ENCODE assay signal across 8 mouse cellular contexts in genomic region chr17:46782341-46783221, GRCm38 (mm10). TPM values are rescaled to one million over a fixed set of nuclear protein-coding genes. Genes with fewer than 3 reads are reported as not detected.
DNase-seq lines count a peak whose midpoint lies in the region; ATAC-seq and TF ChIP-seq lines count a peak whose summit lies in the region.

Gene Rpl7l1, minus strand, starts transcription at chr17:46782672.

- H3K9ac ChIP-seq in ES-E14 (ENCODE audit: insufficient read depth, low read depth, low read length, poor library complexity, severe bottlenecking): peak within 1 kb of the TSS; percentile 95
- H3K9ac ChIP-seq in forebrain, embryonic 16.5 days (replicated peaks; ENCODE audit: low read depth, low read length): peak within 1 kb of the TSS; percentile 80
- peak within 1 kb of the TSS; percentile 79 for H3K9ac ChIP-seq in lung, embryonic 14.5 days

- in situ Hi-C loops in ES-E14 (cut with MboI; ENCODE audit: low sequenced_read_pairs in 2 of 2, unreplicated experiment in 2 of 2): no loop called here

- H3K4me3 ChIP-seq in ES-E14 (ENCODE audit: insufficient read depth in 1 of 2, low read depth in 1 of 2, low read length in 2 of 2, poor library complexity in 1 of 2, severe bottlenecking in 1 of 2): peak within 1 kb of the TSS; percentile 82 to 95
- peak within 1 kb of the TSS; percentile 76 for H3K4me3 ChIP-seq in forebrain, embryonic 16.5 days (replicated peaks; ENCODE audit: low read length)
- peak within 1 kb of the TSS; percentile 92 for H3K4me3 ChIP-seq in layer of hippocampus, adult 2 months
- peak within 1 kb of the TSS; percentile 79 for H3K4me3 ChIP-seq in lung, embryonic 14.5 days (ENCODE audit: low read depth, low read length)
- peak within 1 kb of the TSS; percentile 60 for H3K4me3 ChIP-seq in olfactory bulb, adult 2 months (ENCODE audit: insufficient read depth, low read depth, low read length)
- peak within 1 kb of the TSS; percentile 77 for H3K4me3 ChIP-seq in thymus, adult 2 months (ENCODE audit: control insufficient read depth, insufficient read depth, low read length)

- H3K9me3 ChIP-seq in ES-E14 (ENCODE audit: control insufficient read depth, insufficient read depth, low read depth, low read length): no peaks in the 10 kb centered on the region
- no peaks in the 10 kb centered on the region for H3K9me3 ChIP-seq in forebrain, embryonic 16.5 days (ENCODE audit: control insufficient read depth, low read length)
- H3K9me3 ChIP-seq in lung, embryonic 14.5 days (ENCODE audit: low read depth, low read length): no peaks in the 10 kb centered on the region

- H3K4me1 ChIP-seq in ES-E14 (ENCODE audit: control insufficient read depth in 2 of 2, insufficient read depth in 2 of 2, low read length in 2 of 2, poor library complexity in 1 of 2): peaks cover 4 to 10% of the 10 kb centered on the region in 2 experiments
- peaks cover 9% of the 10 kb centered on the region for H3K4me1 ChIP-seq in forebrain, embryonic 16.5 days (replicated peaks; ENCODE audit: control insufficient read depth, insufficient read depth, low read length)
- H3K4me1 ChIP-seq in lung, embryonic 14.5 days (ENCODE audit: insufficient read depth): no peaks in the 10 kb centered on the region
- H3K4me1 ChIP-seq in olfactory bulb, adult 2 months (ENCODE audit: control insufficient read depth, insufficient read depth, low read length): peaks cover 3% of the 10 kb centered on the region; the same call in 1 of the 2 replicates
- no peaks in the 10 kb centered on the region; the same call in 1 of the 2 replicates for H3K4me1 ChIP-seq in thymus, adult 2 months (replicated peaks; ENCODE audit: control insufficient read depth, insufficient read depth, low read length)

- intact Hi-C loops in heart, postnatal 36 days (cut with DNase I): loop anchor here (1.0 kb wide), 2 partner anchors 75 to 108 kb away; partner anchors contain the start of gene Tbcc

- ATAC-seq in forebrain, embryonic 16.5 days: peak; percentile 98
- ATAC-seq in lung, embryonic 14.5 days (ENCODE audit: insufficient read depth): peak; percentile 95

- H3K27me3 ChIP-seq in forebrain, embryonic 16.5 days (replicated peaks; ENCODE audit: control insufficient read depth, insufficient read depth, low read length): no peaks in the 10 kb centered on the region
- H3K27me3 ChIP-seq in lung, embryonic 14.5 days (ENCODE audit: insufficient read depth, low read length): no peaks in the 10 kb centered on the region
- no peaks in the 10 kb centered on the region for H3K27me3 ChIP-seq in thymus, adult 2 months (ENCODE audit: control insufficient read depth, insufficient read depth, low read length)

- peak within 1 kb of the TSS; percentile 60 for H3K4me2 ChIP-seq in forebrain, embryonic 16.5 days (ENCODE audit: low read length)
- H3K4me2 ChIP-seq in lung, embryonic 14.5 days: peak within 1 kb of the TSS; percentile 78

- peak; percentile 94 for DNase-seq in ES-E14 (ENCODE audit: low read depth, low spot score)
- DNase-seq in cerebellum, adult 11-12 months: peak; percentile 90
- DNase-seq in heart, postnatal 36 days: peak; percentile 91 to 95
- peak; percentile 90 to 93 for DNase-seq in layer of hippocampus, adult 2 months (ENCODE audit: low spot score in 2 of 2)
- DNase-seq in lung, embryonic 14.5 days: peak; percentile 97
- DNase-seq in thymus, adult 2 months: peak; percentile 90

- TF ChIP-seq POLR2A in olfactory bulb, adult 2 months (IDR thresholded peaks at IDR 0.05; ENCODE audit: insufficient read depth, low read depth, low read length): peak; percentile 89
- peak; percentile 75 for TF ChIP-seq POLR2A in thymus, adult 2 months (IDR thresholded peaks at IDR 0.05; ENCODE audit: control insufficient read depth, extremely low read depth, insufficient read depth, low read length, poor library complexity)

- H3K27ac ChIP-seq in ES-E14 (ENCODE audit: insufficient read depth, low read depth, low read length, poor library complexity, severe bottlenecking): peak within 1 kb of the TSS; percentile 83
- peak within 1 kb of the TSS; percentile 94 for H3K27ac ChIP-seq in forebrain, embryonic 16.5 days (ENCODE audit: low read length)
- H3K27ac ChIP-seq in layer of hippocampus, adult 2 months: peak within 1 kb of the TSS; percentile 90
- H3K27ac ChIP-seq in lung, embryonic 14.5 days (ENCODE audit: low read depth): peak within 1 kb of the TSS; percentile 81
- peak within 1 kb of the TSS; percentile 68 for H3K27ac ChIP-seq in olfactory bulb, adult 2 months (ENCODE audit: insufficient read depth, low read depth, low read length)
- H3K27ac ChIP-seq in thymus, adult 2 months (ENCODE audit: control insufficient read depth, insufficient read depth, low read length): peak within 1 kb of the TSS; percentile 77

- under 1% methylated on average over 44 of the region's 44 CpGs for WGBS in forebrain, embryonic 16.5 days
- WGBS in lung, embryonic 14.5 days: under 1% methylated on average over 44 of the region's 44 CpGs
- under 1% methylated on average over 44 of the region's 44 CpGs for WGBS in olfactory bulb, adult 2 months
- under 1% methylated on average over 44 of the region's 44 CpGs for WGBS in thymus, adult 2 months

- peak; percentile 83 for TF ChIP-seq CTCF in layer of hippocampus, adult 2 months (conservative IDR thresholded peaks at IDR 0.05)
- TF ChIP-seq CTCF in lung, embryonic 14.5 days (IDR thresholded peaks at IDR 0.05; ENCODE audit: low read depth): peak; percentile 73
- TF ChIP-seq CTCF in olfactory bulb, adult 2 months (IDR thresholded peaks at IDR 0.05; ENCODE audit: insufficient read depth, low read depth, low read length): no peak; the same call in 1 of the 2 replicates
- no peak for TF ChIP-seq CTCF in thymus, adult 2 months (IDR thresholded peaks at IDR 0.05; ENCODE audit: borderline replicate concordance, control insufficient read depth, extremely low read depth, insufficient read depth, low read length, poor library complexity)

- H3K36me3 ChIP-seq in ES-E14 (ENCODE audit: control insufficient read depth, insufficient read depth, low read length, poor library complexity, severe bottlenecking): peaks cover 34% of the 10 kb centered on the region
- peaks cover 18% of the 10 kb centered on the region for H3K36me3 ChIP-seq in forebrain, embryonic 16.5 days (ENCODE audit: control insufficient read depth, insufficient read depth)
- peaks cover 33% of the 10 kb centered on the region for H3K36me3 ChIP-seq in lung, embryonic 14.5 days (ENCODE audit: insufficient read depth)
- peaks cover 30% of the 10 kb centered on the region for H3K36me3 ChIP-seq in thymus, adult 2 months (ENCODE audit: control insufficient read depth, insufficient read depth, low read length)

TF ChIP-seq in ES-E14, 5 proteins besides CTCF, POLR2A, EP300 and RAD21:
- TF ChIP-seq ZC3H11A (IDR thresholded peaks at IDR 0.05; ENCODE audit: borderline replicate concordance, low read depth, low read length) (no peak), CHD2 (IDR thresholded peaks at IDR 0.05; ENCODE audit: low read depth, low read length) (no peak), ZNF384 (IDR thresholded peaks at IDR 0.05; ENCODE audit: low read depth, low read length) (peak; percentile 12; the same call in 1 of the 2 replicates), HCFC1 (IDR thresholded peaks at IDR 0.05; ENCODE audit: borderline replicate concordance, insufficient read depth, low read length) (peak; percentile 71), MAFK (IDR thresholded peaks at IDR 0.05; ENCODE audit: insufficient read depth, low read depth, low read length) (no peak)

RNA-seq across cellular contexts. Expression of gene Rpl7l1, which starts in this region (rescaled TPM):
- total RNA-seq in ES-E14 (2012; rRNA removed): 132 and 179 TPM in 2 replicates
- polyA plus RNA-seq in forebrain, embryonic 16.5 days (2015; fragmentation: Nextera tagmentation; extraction: Ambion mirVana): 107 and 115 TPM in 2 replicates
- 10 to 100 TPM; 54.2 to 55.4 TPM for total RNA-seq in heart, postnatal 36 days (2021)
- total RNA-seq in layer of hippocampus, adult 2 months (2021): 10 to 100 TPM; 42.8 to 51.2 TPM
- 169 and 171 TPM in 2 replicates for polyA plus RNA-seq in lung, embryonic 14.5 days (2014; fragmentation: Nextera tagmentation; extraction: Ambion mirVana)
- polyA plus RNA-seq in olfactory bulb, adult 2 months (2012; ENCODE audit: insufficient read depth, insufficient read length, low replicate concordance, missing spikeins): not detected in 2 replicates
- 30.7 and 33.8 TPM in 2 replicates for polyA plus RNA-seq in thymus, adult 2 months (2012; rRNA removed)

Comparison
In these comparisons a context has a peak if more than half of its experiments do, and no peak if none do; other contexts are left out.
1. Peak in every context shown above with its lines: DNase-seq, ATAC-seq, H3K4me3 ChIP-seq and H3K27ac ChIP-seq.
2. RNA of gene Rpl7l1 (polyA plus RNA-seq): 169 to 171 TPM in lung, embryonic 14.5 days, 107 to 115 TPM in forebrain, embryonic 16.5 days and 30.7 to 33.8 TPM in thymus, adult 2 months; not detected in olfactory bulb, adult 2 months; every median in the first group is over 10 times any median in the second.
3. CTCF ChIP-seq: peak in layer of hippocampus, adult 2 months (single experiment) and lung, embryonic 14.5 days (single experiment); none in olfactory bulb, adult 2 months (single experiment) and thymus, adult 2 months (single experiment).